Mouse (Mus musculus): Measurements from ENCODE around the gene Gnaz. TPM values are rescaled to one million over a fixed set of nuclear protein-coding genes. Genes with fewer than 3 reads are reported as not detected.

Gnaz gene
- total and polyA plus RNA-seq, 2 experiments: 0.09 TPM; not detected in 1

DNA sequence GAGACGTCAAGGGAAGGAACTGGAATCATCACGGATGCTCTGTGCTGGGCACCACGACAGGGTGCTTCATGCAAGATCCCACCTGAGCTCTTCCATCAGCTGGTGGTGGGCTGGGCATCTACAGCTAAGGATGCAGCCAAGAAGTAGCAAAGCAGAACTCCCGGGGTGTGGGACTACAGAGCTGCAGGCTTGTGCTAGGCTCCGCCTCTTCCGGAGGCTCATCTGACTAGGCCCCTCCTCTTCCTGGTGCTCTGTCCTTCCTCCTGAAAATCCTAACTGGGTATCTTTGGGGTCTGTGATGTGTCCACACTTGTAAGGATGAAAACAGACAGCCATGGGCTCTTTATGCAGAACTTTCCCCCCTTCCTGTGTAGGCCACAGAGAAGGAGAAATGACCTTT, 98.7 kb downstream of the Gnaz start:
- Histone ChIP-seq H3K27me3 (ENCODE audit: control insufficient read depth, insufficient read depth, low read length) (no peaks in the 10 kb centered on the region), H3K4me1 (ENCODE audit: control insufficient read depth, insufficient read depth, low read length) (peaks cover 29% of the 10 kb centered on the region), H3K27ac (replicated peaks; ENCODE audit: insufficient read depth, low read depth, low read length) (no peak overlapping the region), H3K9ac (ENCODE audit: low read depth, low read length) (no peak overlapping the region), H3K4me3 (ENCODE audit: insufficient read depth, low read depth, low read length) (no peak overlapping the region), H3K79me2 (ENCODE audit: control insufficient read depth, insufficient read depth, low read length) (peaks cover 44% of the 10 kb centered on the region; the same call in 1 of the 2 replicates), H3K36me3 (ENCODE audit: control insufficient read depth, insufficient read depth, low read length) (no peaks in the 10 kb centered on the region)
- DNase-seq (ENCODE audit: extremely low read depth, low read depth, low spot score): no peak
- 79% methylated on average over 6 of the region's 6 CpGs for WGBS
- TF ChIP-seq CTCF (IDR thresholded peaks at IDR 0.05; ENCODE audit: low read depth, low read length) (no peak), POLR2A (IDR thresholded peaks at IDR 0.05; ENCODE audit: extremely low read depth, insufficient read depth, low read length) (no peak)

Other genes starting within 250 kb of the Gnaz start
- not detected in 2 replicates for gene Rsph14, start 65.4 kb downstream of the Gnaz start, total RNA-seq (2014; rRNA removed)
- not detected in 2 replicates for gene Rsph14, start 65.4 kb downstream of the Gnaz start, polyA plus RNA-seq (2012; rRNA removed)
- 0.18 and 0.34 TPM in 2 replicates for gene Rab36, start 69.9 kb downstream of the Gnaz start, total RNA-seq (2014; rRNA removed)
- gene Rab36, start 69.9 kb downstream of the Gnaz start, polyA plus RNA-seq (2012; rRNA removed): 0.34 and 0.70 TPM in 2 replicates
- gene Bcr, start 93.4 kb downstream of the Gnaz start, total RNA-seq (2014; rRNA removed): 7.5 and 12.0 TPM in 2 replicates
- gene Bcr, start 93.4 kb downstream of the Gnaz start, polyA plus RNA-seq (2012; rRNA removed): 14.4 and 14.7 TPM in 2 replicates
- 10.3 and 10.8 TPM in 2 replicates for gene Specc1l, start 244.9 kb downstream of the Gnaz start, total RNA-seq (2014; rRNA removed)
- gene Specc1l, start 244.9 kb downstream of the Gnaz start, polyA plus RNA-seq (2012; rRNA removed): 5.2 and 5.3 TPM in 2 replicates

All from liver, adult 2 months (tissue).